Mouse (Mus musculus) heart, adult 11 months (tissue): ENCODE results near the gene Fam129c.

ENCODE experiments used
- DNase-seq: peaks from one replicate; pipeline ENCODE4 v3.0.0; 2022

Gene Fam129c

DNA sequence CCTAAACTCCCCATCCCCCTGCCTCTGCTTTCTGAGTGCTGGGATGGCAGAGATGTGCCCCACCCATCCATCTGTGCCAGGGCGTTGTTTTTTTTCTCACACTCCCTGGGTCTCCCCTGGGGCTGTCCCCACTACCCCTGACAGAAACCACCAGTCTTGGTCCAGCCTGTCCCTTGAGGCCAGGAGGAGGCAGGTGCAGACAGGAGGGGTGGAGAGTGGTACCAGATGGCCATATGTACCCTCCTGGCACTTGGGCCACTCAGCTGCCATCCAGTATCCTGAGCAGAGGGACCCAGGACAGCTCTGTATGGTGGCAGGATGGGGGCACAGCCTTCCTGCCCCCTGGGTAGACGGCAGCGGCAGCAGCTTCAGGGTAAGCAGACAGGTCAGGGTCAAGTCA, at the start of gene Fam129c:
Fam129c (plus strand) TSS at position 198 of the 400 bp plus-strand sequence.
- DNase-seq = peak; percentile 89

DNA sequence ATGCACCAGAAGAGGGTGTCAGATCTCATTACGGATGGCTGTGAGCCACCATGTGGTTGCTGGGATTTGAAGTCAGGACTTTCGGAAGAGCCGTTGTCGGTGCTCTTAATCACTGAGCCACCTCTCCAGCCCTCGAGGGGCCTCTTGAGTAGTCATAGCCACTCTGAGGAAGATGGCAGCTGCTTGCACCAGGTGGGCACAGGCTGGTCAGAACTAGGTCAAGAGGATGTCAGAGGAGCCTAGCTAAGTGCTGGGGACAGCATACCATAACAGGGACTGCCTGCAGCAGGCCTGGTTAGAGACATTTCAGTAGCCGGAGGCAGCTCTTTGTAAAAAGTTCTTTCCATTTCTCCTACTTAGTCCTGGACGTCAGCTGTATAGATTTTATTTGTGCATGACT, 46.7 kb upstream of the Fam129c start:
- no peak for DNase-seq

DNA sequence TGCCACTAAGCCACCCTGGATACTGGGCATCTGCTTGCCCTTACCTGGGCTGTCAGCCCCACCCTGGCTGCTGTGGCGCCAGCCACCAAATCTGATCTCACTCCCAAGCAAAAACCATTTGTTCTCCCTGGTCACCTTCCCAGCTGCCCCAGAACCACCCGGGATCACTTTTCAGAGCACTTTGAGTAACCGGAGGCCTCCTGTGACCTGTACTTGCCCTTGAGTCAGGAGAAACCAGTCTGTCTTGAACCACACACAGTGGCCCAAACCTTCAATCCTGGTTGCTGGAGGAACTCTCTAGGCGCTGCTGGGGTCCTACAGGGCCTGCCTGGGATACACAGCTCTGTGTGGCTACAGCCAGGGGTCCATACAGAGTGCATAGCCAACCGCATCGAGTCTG, 44.7 kb upstream of the Fam129c start:
- peak; percentile 87 for DNase-seq

DNA sequence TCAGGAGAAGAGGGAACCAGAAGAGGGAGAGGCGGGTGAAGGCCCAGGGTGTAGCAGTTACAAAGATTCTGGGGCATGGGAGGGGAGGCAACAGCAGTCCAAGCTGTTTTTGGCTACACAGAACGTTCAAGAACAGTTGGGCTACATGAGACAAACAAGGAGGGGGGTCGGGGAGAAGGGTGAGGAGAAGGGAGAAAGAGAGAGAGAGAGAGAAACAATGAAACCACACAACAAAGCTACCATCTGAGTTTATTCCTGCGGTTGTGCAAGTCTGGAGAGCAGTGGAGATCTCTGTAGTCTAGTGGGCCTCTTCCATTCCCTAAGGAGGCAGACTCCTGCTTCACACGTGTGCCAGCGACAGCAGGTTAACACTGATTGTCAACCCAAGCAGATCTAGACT, 43.4 kb upstream of the Fam129c start:
- no peak for DNase-seq

DNA sequence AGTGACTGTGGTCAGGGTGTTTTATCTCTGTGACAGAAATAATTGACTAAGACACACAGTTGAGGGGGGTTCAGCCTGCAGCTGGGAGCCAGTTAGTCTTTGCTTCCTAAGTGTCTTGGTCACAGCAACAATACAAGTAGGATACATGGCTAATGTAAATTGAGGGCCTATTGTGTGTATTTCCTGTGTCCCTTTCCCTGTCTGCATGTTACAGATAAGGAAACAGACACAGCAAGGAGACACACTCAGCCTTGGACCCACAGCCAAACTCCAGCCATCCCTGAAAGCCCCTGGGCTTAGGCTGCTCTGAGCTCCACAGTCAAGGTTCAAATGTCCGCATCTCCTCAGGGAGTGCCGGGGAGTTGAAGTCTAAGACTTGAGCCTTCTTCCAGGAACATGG, 42.8 kb upstream of the Fam129c start:
- no peak for DNase-seq

DNA sequence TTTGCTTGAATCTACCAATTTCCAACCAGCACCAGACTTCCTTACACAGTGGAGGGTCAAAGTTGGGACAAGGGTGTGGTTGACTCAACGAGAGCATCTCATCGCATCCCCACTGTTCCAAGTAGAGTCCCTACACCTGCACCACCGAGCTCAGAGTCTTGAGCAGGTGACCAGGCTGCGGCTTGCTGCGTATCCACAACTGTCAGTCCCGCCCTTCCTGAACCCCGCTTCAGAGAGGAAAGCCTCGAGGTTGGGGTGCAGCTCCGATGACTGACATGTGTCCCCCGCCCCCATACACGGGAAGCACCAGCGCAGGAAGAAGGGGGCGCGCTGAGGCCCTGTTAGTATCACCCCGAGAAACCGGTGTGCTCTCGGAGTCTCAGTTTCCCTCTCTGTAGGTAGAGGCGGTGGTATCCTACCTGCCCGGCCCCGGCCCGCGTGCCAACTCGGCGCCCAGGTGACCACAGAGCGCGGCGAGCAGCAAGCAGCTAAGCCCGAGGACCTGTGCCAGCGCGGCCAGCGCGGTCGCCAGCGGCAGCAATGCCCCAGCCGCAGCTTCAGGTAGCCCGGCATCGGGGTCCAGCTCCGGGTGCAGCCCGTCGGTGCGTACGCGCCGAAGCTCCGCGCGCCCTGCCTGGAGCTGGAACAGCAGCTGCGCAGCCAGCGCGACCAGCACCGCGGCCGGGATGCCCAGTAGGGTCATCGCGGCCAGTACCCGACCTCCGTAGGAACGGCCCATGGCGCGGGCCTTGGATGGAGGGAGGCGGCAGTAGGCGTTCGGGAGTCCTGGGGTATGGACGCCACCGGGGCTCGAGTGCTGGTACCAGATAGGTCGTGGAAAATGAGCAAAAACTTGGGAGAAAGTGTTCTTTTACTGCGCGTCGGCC, 39.1 kb upstream of the Fam129c start, which contains the start of gene Tmem221:
Tmem221 (minus strand) TSS at position 801 of the 887 bp plus-strand sequence.
- DNase-seq = no peak

DNA sequence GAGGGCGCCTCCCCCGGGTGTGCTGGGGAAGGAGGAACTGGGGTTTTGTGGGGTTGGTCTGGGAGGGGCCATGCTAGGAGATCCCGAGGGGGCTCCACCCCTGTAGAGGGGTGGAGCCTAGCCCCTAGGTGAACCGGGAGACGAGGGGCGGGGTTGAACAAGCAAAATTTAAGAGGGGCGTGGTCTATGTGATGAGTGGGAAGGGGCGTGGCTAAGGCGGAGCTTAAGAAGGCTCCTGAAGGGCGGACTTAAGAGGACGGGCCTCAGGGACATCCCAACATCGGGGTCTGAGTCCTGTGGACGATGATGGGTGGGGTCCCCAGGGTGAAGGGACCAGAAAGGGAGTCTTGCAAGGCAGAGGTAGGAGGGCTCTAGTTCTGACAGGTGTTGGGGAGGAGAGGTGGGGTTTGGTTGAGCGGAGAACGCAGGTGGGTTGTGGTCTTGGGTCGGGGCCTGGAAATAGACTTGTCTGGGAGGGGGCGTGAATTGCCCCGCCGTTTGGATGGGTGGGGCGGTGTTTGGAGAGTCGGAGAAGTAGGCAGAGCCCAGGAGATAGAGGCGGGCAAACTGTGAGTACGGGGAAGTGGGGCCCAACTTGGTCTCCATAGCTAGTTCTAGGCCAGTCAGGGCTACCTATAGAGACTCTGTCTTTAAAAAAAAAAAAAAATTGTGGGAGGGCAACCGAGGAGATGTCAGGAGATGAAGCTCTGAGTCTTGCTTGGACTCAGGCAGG, 38.3 kb upstream of the Fam129c start:
- DNase-seq = peak; percentile 97

DNA sequence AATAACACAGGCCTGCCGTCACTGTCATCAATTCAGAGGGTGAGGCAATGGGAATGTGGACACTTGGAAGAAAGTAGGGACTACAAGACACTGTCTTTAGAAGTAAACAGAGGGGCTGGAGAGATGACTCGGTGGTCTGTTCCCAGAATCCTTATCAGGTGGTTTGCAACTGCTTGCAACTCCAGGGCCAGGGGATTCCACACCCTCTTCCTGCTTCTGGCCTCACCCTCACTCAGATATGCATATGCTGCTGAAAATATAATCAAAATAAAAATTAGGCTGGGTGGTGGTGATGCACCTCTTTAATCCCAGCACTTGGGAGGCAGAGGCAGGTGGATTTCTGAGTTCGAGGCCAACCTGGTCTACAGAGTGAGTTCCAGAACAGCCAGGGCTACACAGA, 37.4 kb upstream of the Fam129c start:
- DNase-seq = no peak

DNA sequence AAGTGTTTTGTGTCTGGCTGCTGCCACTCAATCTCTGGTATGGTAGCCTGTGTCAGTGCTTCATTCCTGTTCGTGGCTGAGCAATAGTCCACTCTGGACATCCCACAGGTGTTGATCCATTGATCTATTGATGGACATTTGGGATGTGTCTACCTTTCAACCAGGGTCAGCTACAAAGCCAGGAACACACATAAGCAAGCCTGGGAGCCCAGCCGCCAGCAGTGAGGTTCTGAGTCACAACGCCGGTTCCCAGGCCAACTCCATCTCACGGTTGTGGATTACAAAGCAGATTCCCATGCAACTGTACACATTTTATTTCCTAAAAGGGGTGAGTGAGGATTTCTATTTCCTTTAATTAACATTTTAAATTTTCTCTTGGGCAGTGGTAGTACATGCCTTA, 36.7 kb upstream of the Fam129c start:
- DNase-seq = no peak

DNA sequence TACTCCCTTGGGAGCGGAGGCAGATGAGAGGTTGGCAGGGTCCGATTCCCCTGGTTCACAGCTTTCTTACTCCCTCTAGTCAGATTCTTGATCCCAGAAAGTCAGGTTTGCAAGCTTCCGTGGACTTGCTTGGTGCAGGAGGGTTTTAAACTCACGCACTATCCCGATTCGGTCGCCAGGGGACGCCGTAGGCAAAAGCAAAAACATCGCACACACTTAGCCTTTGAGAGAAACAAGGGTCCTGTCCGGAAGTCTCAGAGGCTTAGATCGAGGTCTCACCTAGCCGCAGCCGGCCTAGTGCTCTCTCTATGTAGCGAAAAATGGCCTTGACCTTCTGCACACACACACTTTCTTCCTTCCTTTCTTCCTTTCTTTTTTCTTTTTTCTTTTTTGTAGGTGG, 36.0 kb upstream of the Fam129c start:
- DNase-seq = no peak

DNA sequence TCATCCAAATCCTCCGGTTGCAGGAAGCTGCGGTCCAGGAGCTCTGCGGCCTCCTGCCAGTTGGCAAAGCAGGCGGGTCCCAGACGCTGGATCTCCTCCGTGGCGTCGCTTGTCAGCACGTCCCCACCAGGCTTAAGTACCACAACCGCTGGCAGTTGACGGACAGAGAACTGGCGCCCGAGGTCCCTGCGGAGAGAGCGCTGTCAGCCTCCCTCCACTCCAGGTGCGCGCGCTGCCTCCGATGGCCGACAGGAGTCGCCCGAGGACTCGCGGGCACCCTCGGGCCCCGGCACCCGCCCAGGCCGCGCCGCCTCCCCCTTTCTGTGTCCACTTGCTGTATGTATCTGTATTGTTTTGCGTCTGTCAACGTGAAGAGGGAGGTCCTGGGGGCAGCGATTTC, 34.7 kb upstream of the Fam129c start:
- DNase-seq = peak; percentile 97

DNA sequence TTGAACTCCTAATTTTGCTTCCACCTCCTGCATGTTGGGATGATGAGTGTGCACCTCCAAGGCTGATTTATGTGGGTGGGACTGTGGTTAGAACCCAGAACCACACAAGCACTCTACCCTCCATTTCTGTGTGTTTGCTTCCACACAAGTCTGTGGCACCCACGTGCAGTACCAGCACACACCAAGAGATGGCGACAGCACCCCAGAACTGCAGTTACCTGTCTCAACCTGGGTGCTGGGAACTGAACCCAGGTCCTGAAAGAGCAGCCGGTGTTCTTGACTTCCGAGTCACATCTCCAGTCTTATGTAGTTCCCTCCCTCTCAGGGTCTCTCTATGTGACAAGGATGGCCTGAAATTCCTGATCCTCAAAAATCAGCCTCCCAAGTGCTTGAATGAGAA, 33.5 kb upstream of the Fam129c start:
- DNase-seq = no peak

DNA sequence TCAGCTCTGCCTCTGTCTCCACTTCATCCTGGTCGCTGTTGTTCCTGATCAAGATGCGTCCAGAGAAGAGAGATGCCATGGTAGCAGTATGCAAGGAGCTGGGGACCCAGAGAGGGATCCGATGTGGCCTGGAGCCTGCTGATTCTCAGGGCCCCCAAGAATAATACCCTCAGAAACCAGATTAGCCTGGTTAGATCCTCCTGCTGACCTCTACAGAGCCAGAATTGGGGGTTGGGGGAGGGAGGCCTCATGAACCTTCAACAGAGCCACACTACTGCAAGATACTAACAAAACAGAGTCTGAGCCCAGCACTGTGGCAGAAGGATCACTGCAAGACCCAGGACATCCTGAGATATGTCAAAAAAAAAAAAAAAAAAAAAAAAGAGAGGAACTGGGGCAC, 30.9 kb upstream of the Fam129c start, which contains the start of gene Nxnl1:
Nxnl1 (minus strand) TSS at position 101 of the 400 bp plus-strand sequence.
- DNase-seq = no peak

DNA sequence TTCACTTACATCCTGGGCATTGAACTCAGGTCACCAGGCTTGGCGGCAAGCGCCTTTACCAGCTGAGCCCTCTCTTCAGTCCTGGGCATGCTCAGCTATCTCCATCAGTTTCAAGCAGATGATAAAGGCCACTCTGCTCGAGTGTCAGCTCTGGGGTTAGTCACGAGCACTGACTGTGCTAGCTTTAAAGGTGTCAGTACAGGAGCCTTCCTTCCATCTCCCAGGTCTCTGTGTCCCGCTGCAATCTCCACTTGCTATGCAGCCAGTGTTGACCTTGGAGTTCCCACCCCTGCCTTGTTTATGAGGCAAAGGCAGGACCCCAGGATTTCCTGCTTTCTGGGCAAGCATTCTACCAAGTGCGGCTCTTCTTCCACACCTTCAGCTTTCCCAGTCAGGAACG, 29.9 kb upstream of the Fam129c start:
- no peak for DNase-seq

DNA sequence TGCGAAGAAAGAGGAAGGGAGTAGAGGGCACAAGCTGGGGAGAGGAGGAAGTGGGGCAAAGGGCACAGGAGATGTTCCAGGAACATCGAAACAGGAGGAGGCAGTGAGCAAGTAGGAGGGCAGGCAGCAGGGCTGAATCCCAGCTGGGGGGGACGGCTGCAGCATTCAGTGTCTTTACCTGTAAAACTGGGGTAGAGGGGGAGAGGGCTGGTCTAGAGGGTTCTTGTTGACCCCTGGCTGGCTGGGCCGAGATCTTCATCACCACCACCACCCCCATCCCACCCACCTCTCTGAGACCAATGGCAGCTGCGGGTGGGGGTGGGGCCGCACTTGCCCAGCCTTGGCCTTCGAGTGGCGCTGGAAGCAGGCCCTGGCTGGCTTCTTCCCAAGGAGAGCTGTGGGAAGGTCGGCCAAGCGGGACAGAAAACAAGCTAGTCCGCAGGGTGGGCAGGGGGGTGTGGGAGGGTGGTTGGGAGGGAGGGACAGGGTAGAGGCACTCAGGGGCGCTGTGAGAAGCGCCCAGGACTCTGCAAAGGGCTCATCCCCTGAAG, 29.0 kb upstream of the Fam129c start, which contains the start of gene Slc27a1:
Slc27a1 (plus strand) TSS at position 496 of the 551 bp plus-strand sequence.
- DNase-seq = peak; percentile 99

DNA sequence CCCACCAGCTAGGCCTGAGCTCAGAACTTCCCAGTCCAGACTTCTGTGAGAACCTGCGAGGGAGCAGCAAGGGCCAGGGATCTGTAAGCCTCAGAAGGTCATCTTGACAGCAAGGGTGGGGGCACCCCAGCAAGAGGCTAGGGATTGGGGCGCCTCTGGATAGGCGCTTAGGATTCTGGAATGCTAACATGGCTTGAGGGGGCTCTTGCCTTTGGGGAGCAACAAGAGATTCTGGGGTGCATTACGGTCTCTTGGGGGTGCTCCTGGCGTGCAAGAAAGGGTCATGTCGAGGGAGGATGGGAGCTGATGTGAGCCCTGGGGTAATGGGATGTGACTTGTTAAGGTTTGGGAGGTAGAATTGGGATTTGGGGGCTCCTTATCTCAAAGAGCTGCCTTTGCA, 28.5 kb upstream of the Fam129c start:
- DNase-seq = no peak

DNA sequence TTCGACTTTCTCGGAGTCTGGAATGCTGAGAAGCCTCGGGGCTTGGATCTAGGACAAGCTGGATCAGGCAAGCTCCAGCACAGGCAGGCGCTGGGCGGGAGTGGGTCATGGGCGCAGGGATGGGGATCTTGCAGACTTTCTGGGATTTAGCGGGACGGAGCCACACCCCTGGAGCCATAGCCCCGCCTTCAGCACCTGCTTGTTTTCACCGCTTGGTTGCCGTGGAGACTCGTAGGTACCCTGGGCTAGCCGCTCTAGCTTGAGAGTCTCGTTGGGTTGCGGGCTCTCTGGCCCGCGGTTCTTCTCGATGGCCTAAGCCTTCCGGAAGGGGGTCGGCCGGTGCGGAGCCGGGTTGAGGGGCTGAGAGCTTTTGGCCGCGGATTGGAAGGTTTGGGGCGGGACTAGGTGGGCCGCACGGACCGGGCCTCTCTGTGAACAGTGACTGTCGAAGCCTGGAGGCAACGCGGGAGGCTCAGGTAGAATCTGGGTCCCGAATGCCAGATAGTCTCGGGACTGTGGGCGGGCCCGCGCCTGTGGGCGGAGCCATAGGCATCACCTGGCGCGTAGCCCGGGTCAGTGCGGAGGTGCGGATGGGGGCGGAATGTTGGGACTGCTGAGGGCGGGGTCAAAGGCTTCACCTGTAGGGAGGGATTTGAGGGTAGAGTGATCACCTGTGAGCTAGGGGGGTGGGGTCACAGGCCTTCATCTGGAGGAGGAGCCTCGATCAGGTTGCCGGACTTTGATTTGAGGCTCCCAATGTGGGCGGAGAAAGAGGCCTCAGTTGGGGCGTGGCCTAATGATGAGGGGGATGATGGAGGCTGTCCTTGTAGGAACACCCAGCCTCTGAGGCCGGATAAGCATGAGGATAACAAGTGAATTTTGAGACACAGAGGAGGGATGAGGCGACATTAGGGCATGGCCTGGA, 27.8 kb upstream of the Fam129c start:
- DNase-seq = peak; percentile 99

DNA sequence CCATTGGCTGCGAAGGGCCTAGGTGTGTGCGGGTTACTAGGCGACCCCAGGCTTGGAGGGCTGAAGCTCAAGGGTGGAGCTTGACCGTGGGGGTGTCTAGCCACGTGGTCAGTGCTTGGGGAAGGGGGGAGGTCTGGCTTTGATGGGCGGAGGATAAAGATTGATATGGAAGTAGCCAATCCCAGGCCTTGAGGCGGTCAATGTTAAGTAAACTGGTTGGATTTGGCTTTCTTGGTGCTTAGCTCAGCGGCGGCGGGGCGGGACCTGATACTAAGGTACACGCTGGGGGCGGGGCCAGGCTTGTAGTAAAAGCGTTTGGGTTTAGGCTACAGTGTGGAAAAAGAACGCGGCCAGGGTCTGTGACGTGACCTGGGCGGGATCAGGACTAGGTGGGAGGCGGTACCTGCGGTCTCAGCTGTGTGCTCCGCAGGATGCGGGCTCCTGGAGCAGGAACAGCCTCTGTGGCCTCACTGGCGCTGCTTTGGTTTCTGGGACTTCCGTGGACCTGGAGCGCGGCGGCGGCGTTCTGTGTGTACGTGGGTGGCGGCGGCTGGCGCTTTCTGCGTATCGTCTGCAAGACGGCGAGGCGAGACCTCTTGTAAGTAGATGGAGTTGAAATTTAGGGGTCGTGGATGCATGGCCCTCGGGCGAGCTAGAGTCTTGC, 27.0 kb upstream of the Fam129c start:
- peak; percentile 100 for DNase-seq

DNA sequence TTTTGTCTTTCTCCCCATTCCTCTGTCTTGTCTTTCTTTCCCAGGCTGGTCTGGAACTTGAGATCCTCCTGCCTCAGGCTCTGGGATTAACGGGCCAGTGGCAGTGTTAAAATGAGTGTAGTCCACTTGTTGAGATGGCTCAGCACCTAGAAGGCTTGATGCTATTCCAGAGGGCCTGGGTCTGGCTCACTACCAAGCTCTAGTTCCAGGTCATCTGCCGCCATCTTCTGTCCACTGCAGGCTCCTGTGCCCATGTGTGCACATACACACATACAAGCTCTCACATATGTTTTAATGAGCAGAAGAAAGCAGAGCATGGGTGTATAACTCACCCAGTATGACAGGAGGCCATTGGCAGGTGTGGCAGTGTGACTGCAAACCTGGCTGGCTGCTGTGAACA, 25.4 kb upstream of the Fam129c start:
- DNase-seq = no peak

DNA sequence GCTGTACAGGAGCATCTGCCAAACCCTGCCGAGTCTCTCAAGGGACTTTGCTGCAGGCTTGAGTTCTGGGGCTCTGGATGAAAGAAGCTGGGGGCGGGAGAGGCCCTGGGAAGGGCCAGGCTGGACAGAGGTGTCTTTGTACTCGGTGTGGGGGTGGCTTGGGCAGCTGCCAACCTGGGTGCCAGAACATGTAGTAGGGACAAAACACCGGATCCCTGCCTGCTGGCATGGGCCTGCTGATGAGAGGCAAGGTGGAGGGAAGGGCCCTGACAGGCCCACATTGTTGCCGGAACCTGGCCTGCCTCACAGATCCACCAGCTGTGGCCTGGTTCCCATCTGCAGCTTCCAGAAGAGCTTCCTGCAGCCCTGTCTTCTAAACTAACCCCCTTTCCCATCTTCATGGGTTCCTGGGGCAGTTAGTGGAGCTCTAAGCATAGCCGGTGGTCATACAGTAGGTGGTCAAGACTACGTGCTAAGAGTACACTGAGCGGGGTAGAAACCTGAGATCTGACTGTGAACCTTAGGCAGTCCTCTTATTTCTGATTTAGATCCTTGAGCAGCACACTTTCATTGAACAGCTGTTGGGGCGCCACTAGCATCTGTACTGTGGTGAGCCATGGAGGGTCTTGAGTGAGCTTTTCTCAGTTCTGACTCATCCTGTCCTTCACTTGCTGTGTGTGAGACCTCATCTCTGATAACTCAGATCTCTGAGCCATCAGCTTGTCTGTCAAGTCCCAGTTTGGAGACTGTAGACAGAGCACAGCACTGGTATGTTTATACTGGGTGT, 24.4 kb upstream of the Fam129c start:
- DNase-seq = peak; percentile 98

DNA sequence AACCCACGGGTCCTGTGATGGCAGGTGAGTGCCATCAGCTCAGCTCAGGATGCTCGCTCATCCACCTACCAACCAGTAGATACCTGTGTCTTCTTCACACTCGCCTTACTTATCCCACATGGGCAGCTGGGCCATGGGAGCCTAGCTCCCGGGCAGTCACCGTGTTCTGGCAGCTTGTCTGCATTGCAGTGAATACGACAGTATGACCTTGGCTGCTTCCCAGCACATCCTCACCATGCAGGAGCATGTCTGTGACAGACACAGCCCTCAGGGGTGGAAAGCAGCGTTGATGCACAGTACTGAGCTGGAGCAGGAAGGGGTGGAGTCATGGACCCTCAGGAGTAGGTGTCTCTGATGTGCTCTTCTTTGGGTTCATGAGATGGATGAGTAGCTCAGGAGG, 23.0 kb upstream of the Fam129c start:
- peak; percentile 94 for DNase-seq
